Mouse (Mus musculus) G1E (cell line): Measurements from ENCODE around the gene Ppp3ca. TPM values are rescaled to one million over a fixed set of nuclear protein-coding genes. Genes with fewer than 3 reads are reported as not detected.

ENCODE experiments used
- ATAC-seq: 2 replicates; pipeline ENCODE4 v1.8.0; 2016; ENCODE audit warnings: mild to moderate bottlenecking; ENCODE audit not compliant: insufficient number of reproducible peaks, poor library complexity, low FRiP score, severe bottlenecking; ENCODE audit errors: extremely low read depth
- DNase-seq: peaks from one replicate; pipeline ENCODE4 v3.0.0; 2012; ENCODE audit warnings: low spot score
- H3K27me3 ChIP-seq: 2 replicates; pipeline ENCODE4 v1.6.1; 2012; ENCODE audit warnings: mild to moderate bottlenecking, low read length, inconsistent platforms; ENCODE audit not compliant: insufficient read depth
- H3K36me3 ChIP-seq: replicated peaks from 2 replicates; pipeline ENCODE3; 2012; ENCODE audit warnings: mild to moderate bottlenecking, inconsistent platforms
- H3K4me1 ChIP-seq: 2 replicates; pipeline ENCODE4 v1.6.1; 2012; ENCODE audit warnings: low read depth, low read length, inconsistent platforms, mixed read lengths; ENCODE audit not compliant: insufficient read depth
- H3K4me3 ChIP-seq: 2 replicates; pipeline ENCODE4 v1.5.1; 2012; ENCODE audit warnings: low read depth, mild to moderate bottlenecking, inconsistent platforms, low read length, moderate library complexity, mixed read lengths
- H3K9me3 ChIP-seq: replicated peaks from 2 replicates; pipeline ENCODE4 v1.6.1; 2012; ENCODE audit warnings: inconsistent platforms
- CTCF ChIP-seq: IDR thresholded peaks from 2 replicates; pipeline ENCODE4 v1.5.1; 2012; ENCODE audit warnings: low read depth, low read length, inconsistent platforms, mixed read lengths
- GATA1 ChIP-seq: IDR thresholded peaks from 2 replicates; pipeline ENCODE4 v1.6.1; 2012; ENCODE audit warnings: borderline replicate concordance, low read length, inconsistent platforms, mixed read lengths
- GATA2 ChIP-seq: IDR thresholded peaks from 2 replicates; pipeline ENCODE4 v1.6.1; 2012; ENCODE audit warnings: low read depth, low read length, inconsistent platforms, borderline replicate concordance
- POLR2AphosphoS5 ChIP-seq: IDR thresholded peaks from 2 replicates; pipeline ENCODE4 v1.6.1; 2012; ENCODE audit warnings: low read depth, low read length, inconsistent platforms; ENCODE audit not compliant: insufficient replicate concordance
- TAL1 ChIP-seq: conservative IDR thresholded peaks from 2 replicates; pipeline ENCODE4 v1.6.1; 2012; ENCODE audit warnings: low read depth, low read length, inconsistent platforms, mixed read lengths
- polyA plus RNA-seq: library from polyadenylated mRNA; stranded (reverse); fragments of >175 nt; gene quantifications from 2 replicates; pipeline ENCODE4 v1.2.3, GENCODE M21; 2012
- total RNA-seq, 2 experiments: library from RNA; stranded (forward) in 1 of 2; stranded (reverse) in 1 of 2; fragments of 200-1000 nt in 1 of 2; fragments of >200 nt in 1 of 2; fragmentation: Nextera tagmentation in 1 of 2; gene quantifications; 2 replicates each; pipeline ENCODE4 v1.2.3; 2014 to 2017

The Ppp3ca gene
- total and polyA plus RNA-seq, 3 experiments, result 49.6 to 74.2 (median 52.8) TPM

GRCm38 (mm10) chr3:136777380-136777779 is 107.5 kb downstream of the Ppp3ca start:
- no peaks in the 10 kb centered on the region for H3K9me3 ChIP-seq
- DNase-seq (no peak), ATAC-seq (no peak)
- H3K27me3 ChIP-seq, result no peaks in the 10 kb centered on the region
- peaks cover 10% of the 10 kb centered on the region for H3K4me1 ChIP-seq
- no peak for TF ChIP-seq GATA1
- no peak for TF ChIP-seq GATA2
- TF ChIP-seq TAL1, result no peak
- TF ChIP-seq POLR2AphosphoS5, result no peak
- no peak for TF ChIP-seq CTCF
- H3K36me3 ChIP-seq, result no peaks in the 10 kb centered on the region
- no peak overlapping the region for H3K4me3 ChIP-seq

- no peak for DNase-seq
These were observed 107.9 kb downstream of the Ppp3ca start for GRCm38 (mm10) chr3:136777787-136778216.

GRCm38 (mm10) chr3:136780321-136780720 is 110.4 kb downstream of the Ppp3ca start:
- no peaks in the 10 kb centered on the region for H3K27me3 ChIP-seq
- H3K4me1 ChIP-seq, result peaks cover 8% of the 10 kb centered on the region
- ATAC-seq (no peak), DNase-seq (no peak)
- H3K9me3 ChIP-seq, result no peaks in the 10 kb centered on the region
- H3K36me3 ChIP-seq, result no peaks in the 10 kb centered on the region
- no peak overlapping the region for H3K4me3 ChIP-seq
- TF ChIP-seq CTCF (no peak), GATA2 (no peak), TAL1 (no peak), GATA1 (no peak), POLR2AphosphoS5 (no peak)

More at GRCm38 (mm10) chr3:136777787-136778216, 107.9 kb downstream of the Ppp3ca start:
- Histone ChIP-seq H3K9me3 (no peaks in the 10 kb centered on the region), H3K4me1 (peaks cover 10% of the 10 kb centered on the region), H3K36me3 (no peaks in the 10 kb centered on the region), H3K27me3 (no peaks in the 10 kb centered on the region), H3K4me3 (no peak overlapping the region)
- no peak for ATAC-seq
- TF ChIP-seq GATA1 (no peak), GATA2 (no peak), POLR2AphosphoS5 (no peak), CTCF (no peak), TAL1 (no peak)

- Histone ChIP-seq H3K27me3 (no peaks in the 10 kb centered on the region), H3K9me3 (no peaks in the 10 kb centered on the region), H3K4me1 (peaks cover 8% of the 10 kb centered on the region), H3K4me3 (no peak overlapping the region), H3K36me3 (peaks cover 2% of the 10 kb centered on the region)
- no peak for TF ChIP-seq GATA2
- TF ChIP-seq GATA1, result no peak
- TF ChIP-seq TAL1, result no peak
- no peak for TF ChIP-seq POLR2AphosphoS5
- no peak for TF ChIP-seq CTCF
- no peak for ATAC-seq
- DNase-seq, result no peak
These were observed 112.1 kb downstream of the Ppp3ca start for GRCm38 (mm10) chr3:136782058-136782457.

- TF ChIP-seq GATA2, result no peak
- TF ChIP-seq CTCF, result no peak
- TF ChIP-seq TAL1, result no peak
- TF ChIP-seq GATA1, result no peak
- TF ChIP-seq POLR2AphosphoS5, result no peak
- H3K4me3 ChIP-seq, result no peak overlapping the region
- no peaks in the 10 kb centered on the region for H3K9me3 ChIP-seq
- H3K27me3 ChIP-seq, result no peaks in the 10 kb centered on the region
- DNase-seq (no peak), ATAC-seq (no peak)
- peaks cover 12% of the 10 kb centered on the region for H3K4me1 ChIP-seq
- H3K36me3 ChIP-seq, result peaks cover 2% of the 10 kb centered on the region
These were observed 115.8 kb downstream of the Ppp3ca start for GRCm38 (mm10) chr3:136785686-136786085.

- DNase-seq (peak; percentile 5), ATAC-seq (peak; percentile 78)
- Histone ChIP-seq H3K36me3 (peaks cover 4% of the 10 kb centered on the region), H3K27me3 (no peaks in the 10 kb centered on the region), H3K9me3 (no peaks in the 10 kb centered on the region), H3K4me1 (peaks cover 41% of the 10 kb centered on the region), H3K4me3 (no peak overlapping the region)
- TF ChIP-seq GATA2, result no peak
- no peak for TF ChIP-seq CTCF
- TF ChIP-seq TAL1, result no peak
- no peak for TF ChIP-seq POLR2AphosphoS5
- no peak for TF ChIP-seq GATA1
These were observed 120.4 kb downstream of the Ppp3ca start for GRCm38 (mm10) chr3:136790261-136790871.
